Mouse (Mus musculus) spleen, postnatal 14 days (tissue): ENCODE data around the gene Slc11a2.
"Not testable (repeated sequence)": the region's sequence is repeated elsewhere in the genome, so short reads cannot be mapped to it uniquely, and the experiment has no call there.

Experiments
- DNase-seq, 2 experiments: peaks; one replicate each; pipeline ENCODE4 v3.0.0; 2021 to 2022; ENCODE audit warnings: low spot score in 2 of 2

The Slc11a2 gene

DNA sequence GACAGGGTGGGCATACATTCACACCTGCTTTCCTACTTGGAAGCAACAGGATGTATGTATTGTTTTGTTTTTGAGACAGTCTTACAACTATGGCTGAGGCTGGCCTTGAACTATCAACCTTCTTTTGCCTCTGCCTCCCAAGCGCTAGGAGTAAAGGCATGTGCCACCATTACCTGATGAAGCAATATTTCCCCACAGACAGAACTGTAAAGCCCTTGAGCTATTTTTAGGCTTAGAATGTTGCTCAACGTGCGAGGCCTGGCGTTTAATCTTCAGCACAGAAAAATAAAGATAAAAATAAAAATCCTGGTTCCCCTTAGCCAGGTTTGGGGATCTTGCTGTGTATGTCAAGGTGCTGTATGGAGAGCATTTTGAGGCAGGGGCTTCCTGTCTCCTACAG is 11.2 kb upstream of the Slc11a2 start:
- no peak for DNase-seq

DNA sequence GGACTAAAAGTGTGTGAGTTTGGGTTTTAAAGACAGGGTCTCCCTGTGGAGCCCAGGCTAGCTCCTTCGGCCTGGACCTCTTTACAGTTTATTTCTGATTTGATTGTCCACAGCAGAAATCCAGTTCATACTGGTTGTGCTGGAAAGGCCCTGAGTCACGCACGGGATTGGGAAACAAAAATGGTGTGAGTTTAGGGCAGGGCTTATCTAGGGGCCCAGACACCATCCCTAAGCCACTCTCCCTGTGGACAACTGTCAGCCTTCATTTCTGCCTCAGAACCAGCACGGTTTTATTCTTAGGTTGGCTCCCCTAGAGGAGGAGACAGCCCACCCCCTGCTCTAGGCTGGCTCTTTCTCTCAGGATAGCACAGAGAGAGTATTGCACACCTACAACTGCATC is 8.4 kb upstream of the Slc11a2 start:
- no peak for DNase-seq

DNA sequence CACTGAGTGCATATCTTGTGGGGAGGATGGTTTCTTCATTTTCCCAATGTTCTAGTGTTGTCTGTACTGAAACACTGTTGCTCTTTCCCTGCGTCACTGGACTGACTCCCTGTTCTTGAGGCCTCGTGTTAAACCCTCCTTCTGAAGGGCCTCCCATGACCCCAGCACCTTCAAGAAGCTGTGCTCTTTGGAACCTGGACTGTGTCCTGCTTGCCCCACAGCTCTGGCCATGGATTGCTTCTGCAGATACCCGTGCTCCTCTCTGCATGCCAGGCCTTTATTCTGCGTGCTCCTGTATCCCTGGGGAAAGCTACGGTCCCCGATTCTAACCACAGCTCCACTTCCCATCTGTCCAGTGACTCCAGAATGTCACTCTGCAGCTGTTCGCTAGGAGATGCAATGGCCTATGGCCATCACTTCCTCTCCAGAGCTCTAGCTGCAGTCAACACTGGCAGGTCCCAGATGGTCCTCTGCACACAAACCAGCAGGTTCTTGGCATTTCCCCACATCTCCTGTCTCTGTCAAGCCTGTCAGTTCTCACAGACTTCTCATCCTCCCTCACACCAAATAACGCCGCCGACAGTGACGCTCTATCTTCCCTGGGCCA is 5.2 kb upstream of the Slc11a2 start:
- DNase-seq = no peak

DNA sequence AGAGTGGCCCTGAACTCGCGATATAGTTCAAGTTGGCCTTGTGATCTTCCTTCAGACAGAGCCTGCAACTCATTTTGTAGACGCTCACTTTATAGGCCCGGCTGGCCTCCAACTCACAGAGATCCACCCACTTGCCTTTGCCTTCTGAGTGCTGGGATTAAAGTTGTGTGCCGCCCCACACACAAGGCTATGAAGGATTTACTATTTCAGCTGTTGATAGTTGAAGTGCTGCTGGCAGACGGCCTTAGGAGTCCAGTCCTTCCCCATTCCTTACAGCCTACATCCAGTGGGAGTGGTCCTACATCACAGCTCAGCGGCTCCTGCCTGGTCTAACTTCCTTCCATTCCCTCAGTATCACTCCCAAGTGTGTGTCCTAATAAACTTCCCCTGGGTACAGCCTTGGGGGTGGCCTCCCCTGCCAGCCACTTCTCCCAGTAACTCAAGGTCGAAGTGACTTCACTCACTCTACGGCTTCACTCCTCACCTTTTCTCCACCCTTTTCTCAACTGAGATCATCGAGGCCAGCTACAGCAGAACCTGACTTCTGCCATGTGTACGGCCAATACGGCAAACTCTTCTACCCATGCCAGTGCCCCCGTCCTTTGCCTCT is 3.5 kb upstream of the Slc11a2 start:
- no peak for DNase-seq

- no peak for DNase-seq
These were observed 956 bp downstream of the Slc11a2 start for GRCm38 (mm10) chr15:100423916-100424315.

DNA sequence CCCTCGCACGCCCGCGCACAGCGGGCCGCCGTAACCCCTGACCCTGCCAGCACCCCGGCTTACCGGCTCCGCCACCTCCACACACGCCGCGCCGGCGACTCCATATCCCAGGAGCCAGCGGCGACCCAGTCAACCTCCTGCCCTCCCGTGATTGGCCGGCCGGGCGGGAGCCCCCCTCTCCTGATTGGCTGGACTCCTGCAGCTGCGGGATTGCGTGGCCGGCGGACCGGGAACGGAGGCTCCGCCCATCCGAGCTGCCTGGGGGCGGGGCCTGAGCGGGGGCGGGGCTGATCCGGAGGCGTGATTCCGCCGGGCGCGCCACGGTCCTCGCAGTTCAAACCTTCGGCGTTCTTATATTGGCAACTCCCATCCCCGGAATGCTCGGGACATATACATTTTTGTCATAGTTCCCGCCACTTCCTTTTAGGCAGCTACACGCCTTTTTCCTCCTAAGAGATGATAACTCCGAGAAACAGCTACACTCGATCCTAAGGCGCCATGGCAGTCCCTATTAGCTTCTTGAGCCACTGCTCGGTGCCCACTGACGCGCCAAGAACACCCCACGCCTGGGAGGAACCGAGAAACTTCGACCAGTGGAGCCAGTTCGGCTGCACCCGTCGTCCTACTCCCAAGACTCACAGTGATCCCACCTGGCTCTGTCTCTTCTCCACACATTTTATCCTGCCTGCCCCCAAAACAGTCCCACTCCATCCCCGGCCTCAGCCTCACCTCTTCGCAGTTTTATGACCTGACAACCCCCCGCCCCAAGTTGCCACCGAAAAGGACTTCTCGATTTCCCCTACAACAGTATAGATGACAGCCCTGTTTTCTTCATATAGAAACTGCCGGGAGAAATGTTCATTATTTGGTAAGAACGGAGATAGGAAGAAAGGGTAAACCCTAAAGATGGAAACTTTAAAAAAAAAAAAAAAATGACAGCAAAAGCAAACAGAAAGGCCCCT is 1.7 kb downstream of the Slc11a2 start:
- DNase-seq = peak; percentile 93

GRCm38 (mm10) chr15:100422476-100422875 is 2.4 kb downstream of the Slc11a2 start:
- DNase-seq = peak in 1 of 2 experiments; percentile 21

- not testable (repeated sequence) for DNase-seq
These were observed 3.1 kb downstream of the Slc11a2 start, which contains the start of gene Gm5475 for GRCm38 (mm10) chr15:100421758-100422197. Gene Gm5475, plus strand, starts transcription at chr15:100422147.

DNA sequence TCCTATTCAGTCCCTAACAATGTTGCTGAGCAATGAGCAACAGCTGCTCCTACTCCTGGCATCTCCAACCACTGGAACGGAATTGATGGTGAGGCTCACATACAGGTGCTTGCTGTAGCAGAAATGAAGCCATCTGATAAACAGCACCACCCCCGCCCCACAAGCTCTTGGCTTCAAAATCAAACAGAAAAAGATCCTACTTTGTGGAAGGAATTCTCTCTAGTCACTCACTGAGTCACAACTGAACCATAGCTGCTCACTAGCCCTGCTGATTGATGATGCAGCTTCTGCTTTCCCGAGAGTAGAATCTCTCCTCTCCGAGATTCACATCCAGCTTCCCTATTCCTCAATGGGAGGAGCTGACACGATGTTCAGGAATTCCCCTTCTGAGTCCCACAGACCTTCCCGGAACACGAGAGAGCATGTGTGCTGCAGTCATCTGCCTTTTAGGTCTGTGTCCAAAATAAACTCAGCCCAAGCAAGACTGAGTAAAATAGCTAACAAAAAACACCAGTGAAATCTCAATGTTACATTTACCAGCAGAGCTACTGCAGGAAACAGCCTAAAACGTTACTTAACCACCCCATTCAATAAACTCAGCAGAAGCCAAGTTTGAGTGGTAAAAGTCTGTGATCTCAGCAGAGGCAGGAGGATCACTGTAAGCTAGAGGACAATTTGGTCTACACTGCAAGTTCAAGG is 3.7 kb downstream of the Slc11a2 start:
- no peak for DNase-seq

DNA sequence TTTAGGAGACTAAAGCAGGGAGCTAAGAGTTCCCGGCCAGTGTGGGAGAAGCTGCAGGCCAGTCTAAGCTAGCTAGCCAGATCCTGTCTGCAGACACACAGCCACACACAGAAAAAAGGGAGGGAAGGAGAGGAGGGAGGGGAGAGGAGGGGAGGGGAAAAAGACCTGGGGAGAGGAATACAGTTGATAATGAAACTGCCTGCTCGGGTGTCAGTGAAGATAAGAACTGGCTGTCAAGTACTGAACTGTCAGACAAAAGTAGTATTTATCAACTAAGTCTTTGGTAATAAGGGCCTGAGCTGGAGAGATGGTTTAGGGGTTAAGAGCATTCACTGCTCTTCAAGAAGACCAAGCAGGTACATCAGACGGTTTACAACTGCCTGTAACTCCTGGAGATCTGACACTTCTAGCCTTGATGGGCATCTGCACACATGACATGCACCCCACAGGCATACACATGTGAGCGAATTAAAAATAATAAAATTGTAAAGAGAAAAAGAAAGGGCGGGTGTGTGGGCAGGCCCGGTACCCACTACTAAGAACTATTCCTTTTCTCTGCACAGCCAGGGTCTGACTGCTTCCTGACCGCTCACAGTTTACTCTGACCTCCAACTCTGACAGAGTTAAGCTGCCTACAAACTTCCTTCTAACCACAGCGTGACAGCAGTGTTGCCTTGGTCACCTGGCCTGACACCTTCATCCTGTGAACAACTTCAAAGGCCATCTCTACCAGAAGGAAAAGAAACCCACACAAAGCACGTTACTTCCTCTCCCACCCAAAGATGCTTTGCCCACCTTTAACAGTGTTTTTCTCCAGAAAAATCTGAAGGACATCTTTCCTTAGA is 4.7 kb downstream of the Slc11a2 start:
- DNase-seq = no peak

DNA sequence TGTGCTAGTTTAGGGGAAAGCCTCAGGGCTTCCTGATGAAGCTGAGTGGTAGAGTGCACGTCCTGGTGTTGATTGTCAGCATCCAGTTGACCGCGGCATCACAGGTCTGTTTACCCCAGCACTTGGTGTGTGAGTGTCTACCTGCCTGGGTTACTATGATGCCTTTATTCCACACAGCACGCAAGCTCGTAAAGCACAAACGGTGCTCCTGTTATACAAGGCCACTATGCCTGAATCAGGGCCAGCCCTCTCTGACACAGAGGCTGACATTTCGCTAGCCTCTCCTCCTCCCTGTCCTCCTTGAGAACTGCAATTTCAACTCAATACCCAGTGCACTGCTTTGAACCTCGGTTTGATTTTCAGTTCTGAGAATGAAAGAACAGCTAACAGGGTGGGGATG is 5.6 kb downstream of the Slc11a2 start:
- DNase-seq = no peak

GRCm38 (mm10) chr15:100417854-100418450 is 6.9 kb downstream of the Slc11a2 start:
- no peak for DNase-seq

DNA sequence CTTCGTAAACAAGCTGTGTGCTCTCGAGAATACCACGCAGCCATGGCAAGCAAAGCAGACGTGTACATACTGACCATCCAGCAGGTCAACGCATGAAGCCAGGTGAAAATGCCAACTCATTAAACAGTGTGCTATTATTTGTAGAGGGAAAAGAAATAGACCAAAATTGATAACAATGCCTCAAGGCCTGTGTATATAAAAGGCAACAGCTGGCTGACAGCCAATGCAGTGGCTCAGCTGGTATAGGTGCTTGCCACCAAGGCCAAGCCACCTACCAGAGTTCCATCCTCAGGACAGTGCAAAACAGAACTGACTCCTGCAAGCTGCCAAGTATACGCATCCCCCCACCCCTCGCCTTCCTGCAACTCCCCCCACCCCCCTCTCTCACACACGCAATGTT is 9.2 kb downstream of the Slc11a2 start:
- no peak for DNase-seq

GRCm38 (mm10) chr15:100414942-100415341 is 9.9 kb downstream of the Slc11a2 start:
- DNase-seq = no peak

GRCm38 (mm10) chr15:100414011-100414410 is 10.9 kb downstream of the Slc11a2 start:
- DNase-seq = no peak

DNA sequence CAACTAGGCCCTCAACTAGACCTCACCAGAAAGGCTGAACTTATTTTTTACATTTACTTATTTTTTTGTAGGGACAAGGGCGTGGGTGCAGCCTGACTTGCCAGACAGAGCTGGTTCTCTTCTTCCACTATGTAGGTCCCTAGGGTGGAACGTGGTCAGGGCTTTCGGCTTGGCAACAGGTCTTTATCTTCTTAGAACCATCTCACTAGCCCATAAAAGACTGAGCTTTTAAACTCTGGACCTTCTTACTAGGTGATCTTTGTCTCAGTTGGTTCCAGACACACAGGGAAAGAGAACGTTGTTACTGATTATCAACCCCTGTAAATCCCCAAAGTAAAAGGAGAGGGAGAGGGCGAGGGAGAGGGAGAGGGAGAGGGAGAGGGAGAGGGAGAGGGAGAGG is 11.6 kb downstream of the Slc11a2 start:
- no peak for DNase-seq

DNA sequence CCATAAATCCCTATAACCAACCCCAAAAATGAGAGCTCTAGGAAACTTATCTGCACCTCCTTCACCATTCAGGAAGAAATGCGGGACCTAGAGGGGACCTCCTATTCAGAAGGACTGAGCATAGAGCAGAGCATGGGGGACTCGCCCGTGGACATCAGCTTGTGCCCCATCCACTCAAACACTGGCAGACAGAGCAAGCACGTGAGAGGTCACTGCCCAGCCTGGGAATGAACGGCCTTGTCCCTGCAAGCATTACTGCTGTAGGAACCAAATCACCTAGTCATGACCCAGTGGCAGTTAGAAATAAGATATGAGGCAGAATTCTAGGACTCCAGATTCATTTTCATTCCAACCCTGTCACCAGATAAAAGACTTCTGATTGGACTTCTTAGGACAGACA is 13.1 kb downstream of the Slc11a2 start:
- no peak for DNase-seq

DNA sequence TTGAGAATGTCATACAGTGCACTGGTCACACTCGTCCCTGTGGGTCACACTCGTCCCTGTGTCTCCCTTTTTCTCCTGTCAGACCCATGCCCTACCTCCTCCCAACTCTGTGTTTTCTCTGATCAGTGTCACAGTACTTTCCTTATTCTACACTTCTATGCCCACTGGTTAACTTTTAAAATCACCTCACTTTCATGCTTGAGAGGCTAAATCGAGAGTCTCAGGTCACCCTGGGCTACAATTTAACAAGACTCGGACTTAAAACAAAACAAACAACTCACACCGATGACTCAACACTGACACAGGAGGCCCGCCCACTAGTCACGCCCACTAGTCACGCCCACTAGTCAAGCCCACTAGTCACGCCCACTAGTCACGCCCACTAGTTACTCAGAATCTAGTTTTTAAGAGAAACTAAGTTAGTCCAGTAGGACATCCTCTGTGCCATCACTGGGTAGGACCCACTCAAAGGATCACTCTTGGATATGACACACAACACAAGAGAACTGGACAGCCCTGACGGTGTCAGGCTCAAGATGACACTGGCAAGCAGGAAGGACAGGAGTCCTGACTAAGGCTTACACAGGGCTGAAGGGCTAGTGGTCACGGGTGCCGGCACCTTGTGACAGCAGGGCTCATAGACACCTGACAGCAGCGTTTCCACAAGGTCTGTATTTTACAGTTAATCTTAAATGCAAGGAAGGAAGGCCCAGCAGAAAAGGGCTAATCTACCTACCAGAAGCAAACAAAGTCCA is 13.8 kb downstream of the Slc11a2 start:
- DNase-seq = peak; percentile 55 to 66

DNA sequence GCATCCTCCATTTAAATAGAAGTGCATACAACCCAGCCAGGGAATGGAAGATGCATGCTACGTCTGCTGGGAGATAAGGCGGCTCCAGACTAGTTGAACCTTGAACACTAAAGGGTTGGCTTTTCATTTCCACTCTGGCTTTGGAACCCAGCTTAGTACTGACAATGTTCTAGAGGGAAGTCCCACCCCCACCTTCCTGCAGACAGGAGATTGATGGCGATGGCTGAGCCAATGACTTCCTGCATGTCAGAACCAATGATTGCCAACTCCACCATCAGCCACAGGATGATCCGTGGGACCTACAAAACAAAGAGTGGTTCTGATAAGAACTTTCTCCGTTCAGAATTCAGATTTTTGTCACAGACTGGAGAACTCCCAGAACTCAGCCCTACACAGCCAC is 18.8 kb downstream of the Slc11a2 start:
- DNase-seq = no peak
